Mouse (Mus musculus) E14TG2a.4 (cell line): ENCODE data around the gene Slc4a4.

Experiments used
- H3K27me3 ChIP-seq: 2 replicates; pipeline ENCODE4 v1.6.1; 2014; ENCODE audit warnings: low read length, control low read depth; ENCODE audit not compliant: insufficient read depth
- H3K36me3 ChIP-seq: 2 replicates; pipeline ENCODE4 v1.6.1; 2014; ENCODE audit warnings: low read length, control low read depth; ENCODE audit not compliant: insufficient read depth
- H3K4me1 ChIP-seq: replicated peaks from 2 replicates; pipeline ENCODE4 v1.6.1; 2014; ENCODE audit warnings: low read depth, low read length, control low read depth
- H3K4me3 ChIP-seq: replicated peaks from 2 replicates; pipeline ENCODE4 v1.5.1; 2014; ENCODE audit warnings: mild to moderate bottlenecking, low read length
- H3K9me3 ChIP-seq: 2 replicates; pipeline ENCODE4 v1.6.1; 2014; ENCODE audit warnings: low read length, control low read depth
- CTCF ChIP-seq: conservative IDR thresholded peaks from 2 replicates; pipeline ENCODE4 v1.5.1; 2014; ENCODE audit warnings: low read length
- NANOG ChIP-seq: IDR thresholded peaks from 2 replicates; pipeline ENCODE4 v1.6.1; 2014; ENCODE audit warnings: borderline replicate concordance, low read length, mixed read lengths
- POU5F1 ChIP-seq: IDR thresholded peaks from 2 replicates; pipeline ENCODE4 v1.6.1; 2014; ENCODE audit warnings: low read length, borderline replicate concordance

Gene Slc4a4

GRCm38 (mm10) chr5:89221658-89222057, 335.0 kb downstream of the Slc4a4 start:
- H3K4me1 ChIP-seq = no peaks in the 10 kb centered on the region
- no peaks in the 10 kb centered on the region for H3K27me3 ChIP-seq
- H3K9me3 ChIP-seq = no peaks in the 10 kb centered on the region
- TF ChIP-seq POU5F1 = no peak
- TF ChIP-seq CTCF = peak; percentile 42
- no peak overlapping the region for H3K4me3 ChIP-seq
- no peaks in the 10 kb centered on the region for H3K36me3 ChIP-seq

- TF ChIP-seq CTCF (no peak), POU5F1 (no peak), NANOG (no peak)
- Histone ChIP-seq H3K4me3 (no peak overlapping the region), H3K9me3 (no peaks in the 10 kb centered on the region), H3K4me1 (no peaks in the 10 kb centered on the region), H3K27me3 (no peaks in the 10 kb centered on the region), H3K36me3 (no peaks in the 10 kb centered on the region)
Observed at GRCm38 (mm10) chr5:89223061-89223740, 336.6 kb downstream of the Slc4a4 start.

- Histone ChIP-seq H3K9me3 (no peaks in the 10 kb centered on the region), H3K27me3 (no peaks in the 10 kb centered on the region), H3K4me1 (no peaks in the 10 kb centered on the region), H3K4me3 (no peak overlapping the region), H3K36me3 (no peaks in the 10 kb centered on the region)
- TF ChIP-seq POU5F1 (no peak), CTCF (no peak), NANOG (no peak)
Observed at GRCm38 (mm10) chr5:89223744-89224368, 337.2 kb downstream of the Slc4a4 start.

GRCm38 (mm10) chr5:89227948-89228347, 341.3 kb downstream of the Slc4a4 start:
- H3K27me3 ChIP-seq = no peaks in the 10 kb centered on the region
- H3K9me3 ChIP-seq = no peaks in the 10 kb centered on the region
- no peak overlapping the region for H3K4me3 ChIP-seq
- TF ChIP-seq CTCF (peak; percentile 25; the same call in 1 of the 2 replicates), POU5F1 (no peak), NANOG (no peak)
- no peaks in the 10 kb centered on the region for H3K36me3 ChIP-seq
- no peaks in the 10 kb centered on the region for H3K4me1 ChIP-seq

- H3K27me3 ChIP-seq = no peaks in the 10 kb centered on the region
- H3K9me3 ChIP-seq = no peaks in the 10 kb centered on the region
- H3K36me3 ChIP-seq = no peaks in the 10 kb centered on the region
- no peak for TF ChIP-seq NANOG
- TF ChIP-seq CTCF = no peak
- TF ChIP-seq POU5F1 = no peak
- H3K4me1 ChIP-seq = no peaks in the 10 kb centered on the region
- H3K4me3 ChIP-seq = no peak overlapping the region
Observed at GRCm38 (mm10) chr5:89229606-89230005, 343.0 kb downstream of the Slc4a4 start.

- Histone ChIP-seq H3K36me3 (no peaks in the 10 kb centered on the region), H3K4me3 (no peak overlapping the region), H3K27me3 (no peaks in the 10 kb centered on the region), H3K9me3 (no peaks in the 10 kb centered on the region), H3K4me1 (no peaks in the 10 kb centered on the region)
- TF ChIP-seq POU5F1 (no peak), NANOG (no peak), CTCF (no peak)
Observed at GRCm38 (mm10) chr5:89232313-89232712, 345.7 kb downstream of the Slc4a4 start.

GRCm38 (mm10) chr5:89251806-89252205, 365.2 kb downstream of the Slc4a4 start:
- peaks cover 11% of the 10 kb centered on the region; the same call in 1 of the 2 replicates for H3K9me3 ChIP-seq
- H3K27me3 ChIP-seq = no peaks in the 10 kb centered on the region
- no peak overlapping the region for H3K4me3 ChIP-seq
- H3K4me1 ChIP-seq = no peaks in the 10 kb centered on the region
- TF ChIP-seq CTCF (no peak), POU5F1 (no peak), NANOG (no peak)
- H3K36me3 ChIP-seq = no peaks in the 10 kb centered on the region

GRCm38 (mm10) chr5:89259804-89260492, 373.3 kb downstream of the Slc4a4 start:
- Histone ChIP-seq H3K4me1 (no peaks in the 10 kb centered on the region), H3K4me3 (no peak overlapping the region), H3K27me3 (no peaks in the 10 kb centered on the region), H3K36me3 (no peaks in the 10 kb centered on the region), H3K9me3 (no peaks in the 10 kb centered on the region)
- no peak for TF ChIP-seq NANOG
- TF ChIP-seq POU5F1 = no peak
- TF ChIP-seq CTCF = no peak
